Mouse (Mus musculus): ENCODE results near the gene Prim2.

GRCm38 (mm10) chr1:33589531-33589930, 80.1 kb downstream of the Prim2 start:
- no peak for TF ChIP-seq POLR2A (IDR thresholded peaks at IDR 0.05; ENCODE audit: extremely low read depth, insufficient read depth, low read length)
- TF ChIP-seq CTCF (IDR thresholded peaks at IDR 0.05; ENCODE audit: extremely low read depth, insufficient read depth, low read length): no peak
